Mouse (Mus musculus) fat pad, adult 2 months (tissue): ENCODE measurements at regions not wholly inside any gene's neighbourhood (a gene's known extent, or its start where the extent isn't known, plus 50 kb on each side); places are given as distances from the start of the nearest gene placed in this dataset.

Experiments used
- DNase-seq: peaks from one replicate; pipeline ENCODE4 v3.0.0-alpha.2; 2011; ENCODE audit warnings: low read depth, low spot score; ENCODE audit errors: extremely low read depth

GRCm38 (mm10) chr8:34462262-34462661 lies 350.7 kb upstream of the Gm10131 start:
- no peak for DNase-seq

- DNase-seq: no peak
Measured at GRCm38 (mm10) chr8:34458300-34458699, 346.8 kb upstream of the Gm10131 start.

GRCm38 (mm10) chr8:34456543-34456942 lies 345.0 kb upstream of the Gm10131 start:
- DNase-seq: peak; percentile 26

- no peak for DNase-seq
Measured at GRCm38 (mm10) chr8:34455376-34455775, 343.8 kb upstream of the Gm10131 start.

GRCm38 (mm10) chr8:34452811-34453210 lies 341.3 kb upstream of the Gm10131 start:
- DNase-seq: no peak

GRCm38 (mm10) chr8:34451211-34452000 lies 339.9 kb upstream of the Gm10131 start:
- no peak for DNase-seq

GRCm38 (mm10) chr8:34449391-34450044 lies 338.0 kb upstream of the Gm10131 start:
- DNase-seq: no peak

GRCm38 (mm10) chr8:34447880-34448830 lies 336.6 kb upstream of the Gm10131 start:
- DNase-seq: no peak

- no peak for DNase-seq
Measured at GRCm38 (mm10) chr8:34442688-34443087, 331.2 kb upstream of the Gm10131 start.

- DNase-seq: no peak
Measured at GRCm38 (mm10) chr8:34441756-34442155, 330.2 kb upstream of the Gm10131 start.

- no peak for DNase-seq
Measured at GRCm38 (mm10) chr8:34440771-34441170, 329.2 kb upstream of the Gm10131 start.

GRCm38 (mm10) chr8:34438771-34439170 lies 327.2 kb upstream of the Gm10131 start:
- no peak for DNase-seq

GRCm38 (mm10) chr8:34431985-34432384 lies 320.4 kb upstream of the Gm10131 start:
- DNase-seq: no peak

GRCm38 (mm10) chr8:34429231-34429630 lies 317.7 kb upstream of the Gm10131 start:
- no peak for DNase-seq

- DNase-seq: no peak
Measured at GRCm38 (mm10) chr8:34401571-34401970, 290.0 kb upstream of the Gm10131 start.

- no peak for DNase-seq
Measured at GRCm38 (mm10) chr8:34398914-34399813, 287.6 kb upstream of the Gm10131 start.

GRCm38 (mm10) chr8:34397583-34398411 lies 286.3 kb upstream of the Gm10131 start:
- no peak for DNase-seq

- DNase-seq: no peak
Measured at GRCm38 (mm10) chr8:34397225-34397582, 285.7 kb upstream of the Gm10131 start.

GRCm38 (mm10) chr8:34392981-34393828 lies 281.7 kb upstream of the Gm10131 start:
- no peak for DNase-seq
